Mouse (Mus musculus): ENCODE measurements around the gene Kcnj4.
"Not testable (repeated sequence)": the region's sequence is repeated elsewhere in the genome, so short reads cannot be mapped to it uniquely, and the experiment has no call there.

DNA sequence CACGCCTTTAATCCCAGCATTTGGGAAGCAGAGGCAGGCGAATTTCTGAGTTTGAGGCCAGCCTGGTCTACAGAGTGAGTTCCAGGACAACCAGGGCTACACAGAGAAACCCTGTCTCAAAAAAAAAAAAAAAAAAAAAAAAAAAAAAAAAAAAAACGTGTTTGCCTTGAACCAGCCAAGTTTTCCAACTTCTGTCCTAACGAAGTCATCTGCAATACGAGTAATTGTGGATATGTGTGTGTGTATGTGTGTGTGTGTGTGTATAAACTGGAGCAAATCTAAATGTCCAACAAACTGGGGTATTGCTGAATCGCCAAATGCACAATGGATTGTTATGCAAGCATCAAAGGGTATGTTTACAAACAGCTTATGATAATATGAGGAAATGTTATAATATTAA is 48.9 kb downstream of the Kcnj4 start:
- TF ChIP-seq CTCF, EP300 (IDR thresholded peaks at IDR 0.05; ENCODE audit: low read depth): not testable (repeated sequence)

Measured in liver, embryonic 14.5 days (tissue).